Mouse (Mus musculus) lung, postnatal 0 days (tissue): ENCODE measurements around the gene Tbp. TPM values are rescaled to one million over a fixed set of nuclear protein-coding genes. Genes with fewer than 3 reads are reported as not detected.
"Not testable (repeated sequence)": the region's sequence is repeated elsewhere in the genome, so short reads cannot be mapped to it uniquely, and the experiment has no call there.

Source experiments
- ATAC-seq: fragments of 200-750 bp; cut with Nextera tagmentation; 2 replicates; pipeline ENCODE4 v1.8.0; 2017; ENCODE audit warnings: moderate library complexity
- DNase-seq: peaks from one replicate; pipeline ENCODE4 v3.0.0-alpha.2; 2016; ENCODE audit warnings: low spot score
- H3K27ac ChIP-seq: fragments of 300-500 bp; sonication (generic); 2 replicates; pipeline ENCODE4 v1.5.1; 2014; ENCODE audit warnings: antibody characterized with exemption, mild to moderate bottlenecking, low read length, mixed read lengths
- H3K27me3 ChIP-seq: fragments of 300-500 bp; sonication (generic); replicated peaks from 2 replicates; pipeline ENCODE4 v1.6.1; 2014; ENCODE audit warnings: low read length, mixed read lengths; ENCODE audit not compliant: insufficient read depth
- H3K36me3 ChIP-seq: fragments of 300-500 bp; sonication (generic); 2 replicates; pipeline ENCODE4 v1.6.1; 2014; ENCODE audit warnings: low read length, mixed read lengths; ENCODE audit not compliant: insufficient read depth
- H3K4me1 ChIP-seq: fragments of 300-500 bp; sonication (generic); 2 replicates; pipeline ENCODE4 v1.6.1; 2014; ENCODE audit warnings: antibody characterized with exemption, low read depth, low read length, mixed read lengths; ENCODE audit not compliant: insufficient read depth
- H3K4me2 ChIP-seq: fragments of 300-500 bp; sonication (generic); replicated peaks from 2 replicates; pipeline ENCODE4 v1.6.1; 2014; ENCODE audit warnings: low read depth, mild to moderate bottlenecking, low read length, moderate library complexity, mixed read lengths
- H3K4me3 ChIP-seq: fragments of 300-500 bp; sonication (generic); 2 replicates; pipeline ENCODE4 v1.5.1; 2014; ENCODE audit warnings: low read depth, low read length
- H3K9ac ChIP-seq: fragments of 300-500 bp; sonication (generic); replicated peaks from 2 replicates; pipeline ENCODE4 v1.6.1; 2014; ENCODE audit warnings: low read depth, mild to moderate bottlenecking
- H3K9me3 ChIP-seq: fragments of 300-500 bp; sonication (generic); 2 replicates; pipeline ENCODE4 v1.6.1; 2016; ENCODE audit warnings: low read length, mixed read lengths
- CTCF ChIP-seq: IDR thresholded peaks from 2 replicates; pipeline ENCODE4 v1.5.1; 2016; ENCODE audit warnings: antibody characterized with exemption, mild to moderate bottlenecking
- EP300 ChIP-seq: IDR thresholded peaks from 2 replicates; pipeline ENCODE4 v1.6.1; 2016; ENCODE audit warnings: antibody characterized with exemption, mild to moderate bottlenecking, control low read depth
- WGBS: fragments of 180-500 bp; shearing (Covaris S2); extraction: QIAGEN DNeasy Blood & Tissue Kit; methylation state at CpG from one replicate; pipeline ENCODE4 v1.1.7; 2014; 5-methylcytosine and 5-hydroxymethylcytosine counted together
- polyA plus RNA-seq: library from polyadenylated mRNA; unstranded; fragments of >200 nt; fragmentation: Nextera tagmentation; extraction: Ambion mirVana; gene quantifications from 2 replicates; pipeline ENCODE4 v1.2.1, GENCODE M21; 2015

Tbp gene
- polyA plus RNA-seq, 1 experiment from 2014 or later = 29.9 TPM

DNA sequence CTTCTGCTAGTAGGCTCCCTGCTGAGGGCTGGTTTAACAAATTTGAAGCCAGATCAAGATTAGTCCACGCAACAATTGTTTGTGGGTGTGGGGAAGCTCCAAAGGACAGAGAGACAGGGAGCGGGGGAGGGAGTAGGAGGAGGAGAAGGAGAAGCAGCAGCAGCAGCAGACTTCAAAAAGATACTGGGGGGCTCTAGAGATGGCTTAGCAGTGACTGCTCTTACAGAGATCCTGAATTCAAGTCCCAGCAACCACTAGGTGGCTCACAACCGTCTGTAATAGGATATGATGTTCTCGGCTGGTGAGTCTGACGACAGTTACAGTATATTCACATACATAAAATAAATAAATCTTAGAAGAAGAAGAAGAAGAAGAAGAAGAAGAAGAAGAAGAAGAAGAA, 30.5 kb downstream of the Tbp start:
- Histone ChIP-seq H3K9me3 (no peaks in the 10 kb centered on the region), H3K9ac (no peak overlapping the region), H3K4me2 (no peak overlapping the region), H3K36me3 (no peaks in the 10 kb centered on the region), H3K4me3 (no peak overlapping the region), H3K27ac (no peak overlapping the region), H3K4me1 (peaks cover 6% of the 10 kb centered on the region; the same call in 1 of the 2 replicates), H3K27me3 (no peaks in the 10 kb centered on the region)
- WGBS = 11% methylated on average over 5 of the region's 5 CpGs
- DNase-seq = peak; percentile 54
- no peak for TF ChIP-seq EP300
- peak; percentile 64 for TF ChIP-seq CTCF
- no peak for ATAC-seq

GRCm38 (mm10) chr17:15535162-15535800, 35.6 kb downstream of the Tbp start:
- ATAC-seq (no peak), DNase-seq (no peak)
- Histone ChIP-seq H3K9me3 (no peaks in the 10 kb centered on the region), H3K36me3 (no peaks in the 10 kb centered on the region), H3K4me3 (no peak overlapping the region), H3K4me1 (peaks cover 7% of the 10 kb centered on the region; the same call in 1 of the 2 replicates), H3K9ac (no peak overlapping the region), H3K27me3 (no peaks in the 10 kb centered on the region), H3K27ac (no peak overlapping the region), H3K4me2 (no peak overlapping the region)
- TF ChIP-seq EP300 (no peak), CTCF (no peak)
- WGBS = 67% methylated on average over 10 of the region's 11 CpGs

GRCm38 (mm10) chr17:15535943-15536342, 36.3 kb downstream of the Tbp start:
- TF ChIP-seq EP300 (no peak), CTCF (no peak)
- ATAC-seq (no peak), DNase-seq (no peak)
- H3K27me3 ChIP-seq = no peaks in the 10 kb centered on the region
- H3K4me3 ChIP-seq = peak overlapping the region; percentile 34
- H3K36me3 ChIP-seq = no peaks in the 10 kb centered on the region
- H3K9ac ChIP-seq = no peak overlapping the region
- H3K9me3 ChIP-seq = no peaks in the 10 kb centered on the region
- peak overlapping the region; percentile 56 for H3K4me2 ChIP-seq
- H3K4me1 ChIP-seq = peaks cover 7% of the 10 kb centered on the region; the same call in 1 of the 2 replicates
- no peak overlapping the region for H3K27ac ChIP-seq
- 15% methylated on average over 8 of the region's 8 CpGs for WGBS

DNA sequence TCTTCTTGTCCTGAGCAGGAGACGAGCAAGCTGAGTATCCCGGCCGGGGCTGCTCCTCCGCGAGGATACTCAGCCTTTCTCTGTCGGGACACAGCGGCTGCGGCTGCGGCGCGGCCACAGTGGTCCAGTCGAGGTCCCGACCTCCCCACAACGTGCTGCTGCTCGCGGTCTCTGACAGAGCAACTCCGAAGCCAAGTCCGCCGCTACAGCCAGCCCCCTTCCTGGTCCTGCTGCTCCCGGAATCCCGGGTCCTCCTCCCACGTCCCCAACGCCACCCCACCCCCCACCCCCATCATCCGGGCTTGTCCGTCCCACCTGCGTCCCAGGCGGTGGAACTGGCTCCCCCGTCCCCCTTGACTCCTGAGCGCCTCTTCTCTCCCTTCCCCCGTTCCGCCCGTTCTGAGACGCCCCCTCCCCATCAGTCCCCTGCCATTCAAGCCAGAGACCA, 36.8 kb downstream of the Tbp start:
- peak overlapping the region; percentile 34 for H3K4me3 ChIP-seq
- TF ChIP-seq EP300 (no peak), CTCF (no peak)
- no peaks in the 10 kb centered on the region for H3K9me3 ChIP-seq
- ATAC-seq (no peak), DNase-seq (no peak)
- WGBS = 1% methylated on average over 33 of the region's 33 CpGs
- H3K4me1 ChIP-seq = peaks cover 7% of the 10 kb centered on the region; the same call in 1 of the 2 replicates
- no peaks in the 10 kb centered on the region for H3K36me3 ChIP-seq
- peak overlapping the region; percentile 56 for H3K4me2 ChIP-seq
- H3K9ac ChIP-seq = no peak overlapping the region
- no peaks in the 10 kb centered on the region for H3K27me3 ChIP-seq
- no peak overlapping the region for H3K27ac ChIP-seq

- ATAC-seq = no peak
- no peak for DNase-seq
- Histone ChIP-seq H3K4me2 (no peak overlapping the region), H3K27ac (no peak overlapping the region), H3K36me3 (no peaks in the 10 kb centered on the region), H3K27me3 (no peaks in the 10 kb centered on the region), H3K4me1 (peaks cover 7% of the 10 kb centered on the region; the same call in 1 of the 2 replicates), H3K4me3 (no peak overlapping the region), H3K9ac (no peak overlapping the region), H3K9me3 (no peaks in the 10 kb centered on the region; the same call in 1 of the 2 replicates)
- TF ChIP-seq CTCF (no peak), EP300 (no peak)
- WGBS = 63% methylated on average over 4 of the region's 4 CpGs
These were observed 40.6 kb downstream of the Tbp start for GRCm38 (mm10) chr17:15540309-15540708.

GRCm38 (mm10) chr17:15543868-15544267, 44.2 kb downstream of the Tbp start:
- not testable (repeated sequence) for H3K27ac ChIP-seq, H3K4me2 ChIP-seq, H3K9ac ChIP-seq, H3K4me1 ChIP-seq, H3K27me3 ChIP-seq, H3K9me3 ChIP-seq, H3K4me3 ChIP-seq, H3K36me3 ChIP-seq, DNase-seq, ATAC-seq
- WGBS = 69% methylated on average over 4 of the region's 4 CpGs
